Mouse (Mus musculus): ENCODE data around the gene Pon2.
"Not testable (repeated sequence)": the region's sequence is repeated elsewhere in the genome, so short reads cannot be mapped to it uniquely, and the experiment has no call there.

Pon2 gene

GRCm38 (mm10) chr6:5298092-5298554 lies at the start of gene Pon2:
Pon2 (minus strand) TSS chr6:5298455.
- DNase-seq = peak; percentile 99

DNA sequence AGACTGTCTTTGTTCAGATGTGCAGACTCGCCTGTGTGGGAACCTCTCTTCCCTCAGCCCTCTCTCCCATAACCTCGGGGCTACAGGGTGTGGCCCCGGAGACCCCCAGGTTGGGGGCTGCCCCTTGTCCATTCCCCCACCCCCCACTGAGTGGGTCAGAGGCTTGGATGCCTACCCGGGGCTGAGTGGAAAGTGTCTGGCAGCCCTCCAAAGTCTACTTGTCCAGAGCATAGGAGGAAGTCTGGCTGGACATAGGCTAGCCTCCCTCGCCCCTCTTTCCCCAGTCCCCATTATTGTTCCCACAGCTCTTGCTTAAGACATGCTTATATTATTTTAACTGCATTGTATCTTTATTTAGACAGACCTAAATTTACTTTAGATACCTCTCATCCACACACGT lies 46.0 kb upstream of the Pon2 start:
- DNase-seq = peak; percentile 73

DNA sequence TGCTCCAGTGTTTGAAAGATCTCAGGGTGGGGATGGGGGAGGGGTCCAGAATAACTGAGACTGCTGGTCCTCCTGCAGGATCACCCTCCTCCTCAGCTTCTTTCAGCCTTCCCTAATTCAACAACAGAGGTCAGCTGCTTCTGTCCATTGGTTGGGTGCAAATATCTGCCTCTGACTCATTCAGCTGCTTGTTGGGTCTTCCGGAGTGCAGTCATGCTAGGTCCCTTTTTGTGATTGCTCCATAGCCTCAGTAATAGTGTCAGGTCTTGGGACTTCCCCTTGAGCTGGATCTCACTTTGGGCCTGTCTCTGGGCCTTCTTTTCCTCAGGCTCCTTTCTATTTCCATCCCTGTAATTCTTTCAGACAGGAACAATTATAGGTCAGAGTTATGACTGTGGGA lies 41.0 kb upstream of the Pon2 start:
- DNase-seq = peak; percentile 85

DNA sequence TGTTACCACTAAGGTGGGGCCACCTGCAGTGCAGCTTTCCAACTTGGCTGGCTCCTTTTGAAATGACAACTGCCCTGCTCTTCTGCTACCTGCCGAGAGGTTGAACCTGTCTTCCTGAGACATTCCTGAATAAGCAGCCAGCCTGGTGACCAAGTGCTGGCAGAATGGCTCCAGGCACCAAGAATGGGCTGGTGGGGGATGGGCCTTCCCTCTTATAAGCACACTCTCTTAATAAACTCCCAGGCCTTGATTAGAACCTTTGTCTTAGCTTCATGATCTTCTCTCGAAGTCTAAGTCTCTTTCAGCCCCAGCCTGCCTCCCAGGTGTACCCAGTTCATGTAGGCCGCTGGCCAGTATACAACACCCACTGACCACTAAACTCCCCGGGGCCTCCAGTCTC lies 40.5 kb upstream of the Pon2 start:
- peak; percentile 61 for DNase-seq

DNA sequence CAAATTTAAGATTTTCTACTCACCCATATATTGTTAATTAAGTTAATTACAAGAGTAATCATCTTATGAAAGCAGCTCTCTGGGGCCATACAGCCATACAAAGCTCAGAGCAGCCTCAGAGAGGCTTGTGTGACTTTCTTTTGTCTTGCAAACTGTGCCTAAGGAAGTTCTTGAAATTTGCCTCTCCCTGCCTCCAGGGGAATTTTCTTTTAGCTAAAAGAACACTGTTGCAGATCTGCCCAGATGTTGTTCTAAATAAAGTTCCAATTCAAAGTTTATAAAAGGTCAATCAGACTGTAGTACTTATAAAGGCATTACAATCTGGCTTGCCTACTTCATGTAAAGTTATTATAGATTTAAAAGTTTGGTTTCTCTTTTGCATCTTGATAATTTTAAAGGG lies 37.8 kb upstream of the Pon2 start:
- not testable (repeated sequence) for DNase-seq

- DNase-seq = no peak
These were observed 35.8 kb upstream of the Pon2 start for GRCm38 (mm10) chr6:5334021-5334420.

GRCm38 (mm10) chr6:5332560-5333150 lies 34.4 kb upstream of the Pon2 start:
- DNase-seq = peak; percentile 70

- DNase-seq = no peak
These were observed 26.9 kb upstream of the Pon2 start for GRCm38 (mm10) chr6:5325122-5325521.

- DNase-seq = peak; percentile 53
These were observed 25.8 kb upstream of the Pon2 start for GRCm38 (mm10) chr6:5324101-5324500.

DNA sequence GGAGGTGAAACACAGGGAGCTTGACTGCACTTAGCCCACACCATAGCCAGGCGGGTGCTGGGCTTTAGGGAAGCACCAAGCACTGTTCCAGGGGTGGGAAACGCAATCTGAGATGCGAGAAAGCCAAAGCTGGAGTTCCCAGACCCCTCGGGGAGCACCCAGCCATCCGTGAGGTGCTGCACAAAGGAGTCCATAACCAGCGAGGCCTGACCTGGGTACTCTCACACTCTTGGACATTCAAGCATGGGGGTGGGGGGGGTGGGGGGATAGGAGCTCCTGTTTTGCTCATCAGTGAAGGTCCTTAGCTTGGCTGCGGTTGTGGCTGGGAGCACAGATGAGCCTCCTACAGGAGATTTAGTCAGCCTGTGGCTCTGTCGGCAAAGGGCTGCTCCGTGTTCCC lies 18.4 kb upstream of the Pon2 start:
- peak; percentile 81 for DNase-seq

DNA sequence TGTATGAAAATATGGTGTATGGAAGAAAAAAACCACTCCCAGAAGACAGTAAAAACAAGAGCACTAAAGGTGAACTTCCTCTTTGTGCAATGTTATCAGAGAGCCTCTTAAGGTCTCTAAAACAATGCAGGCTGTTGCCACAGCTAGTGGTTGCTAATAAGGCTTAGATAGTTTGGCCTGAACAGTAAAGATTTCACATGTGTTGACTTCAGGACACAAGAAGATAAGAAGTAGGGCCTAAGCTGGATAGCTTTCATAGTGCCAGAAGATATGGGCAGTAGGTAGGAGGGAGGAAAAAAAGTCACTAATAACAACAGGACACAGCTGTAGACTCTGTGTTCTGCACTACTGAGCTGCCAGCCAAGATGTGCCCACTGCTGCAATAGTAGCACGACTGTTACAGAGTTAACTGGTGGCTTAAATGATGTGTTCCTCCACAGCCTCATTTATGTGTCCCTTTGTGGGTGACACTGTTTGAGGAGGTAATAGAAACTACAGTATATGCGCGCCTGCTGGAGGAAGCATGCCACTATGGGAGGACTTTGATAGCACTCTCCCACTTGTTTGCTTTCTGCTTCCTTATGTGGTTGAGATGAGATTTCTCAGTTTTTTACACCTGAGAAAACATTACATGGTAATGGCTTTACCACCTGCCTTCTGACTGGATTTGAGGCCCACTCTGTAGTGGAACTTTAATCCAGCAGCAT lies 17.0 kb upstream of the Pon2 start:
- DNase-seq = peak; percentile 58

DNA sequence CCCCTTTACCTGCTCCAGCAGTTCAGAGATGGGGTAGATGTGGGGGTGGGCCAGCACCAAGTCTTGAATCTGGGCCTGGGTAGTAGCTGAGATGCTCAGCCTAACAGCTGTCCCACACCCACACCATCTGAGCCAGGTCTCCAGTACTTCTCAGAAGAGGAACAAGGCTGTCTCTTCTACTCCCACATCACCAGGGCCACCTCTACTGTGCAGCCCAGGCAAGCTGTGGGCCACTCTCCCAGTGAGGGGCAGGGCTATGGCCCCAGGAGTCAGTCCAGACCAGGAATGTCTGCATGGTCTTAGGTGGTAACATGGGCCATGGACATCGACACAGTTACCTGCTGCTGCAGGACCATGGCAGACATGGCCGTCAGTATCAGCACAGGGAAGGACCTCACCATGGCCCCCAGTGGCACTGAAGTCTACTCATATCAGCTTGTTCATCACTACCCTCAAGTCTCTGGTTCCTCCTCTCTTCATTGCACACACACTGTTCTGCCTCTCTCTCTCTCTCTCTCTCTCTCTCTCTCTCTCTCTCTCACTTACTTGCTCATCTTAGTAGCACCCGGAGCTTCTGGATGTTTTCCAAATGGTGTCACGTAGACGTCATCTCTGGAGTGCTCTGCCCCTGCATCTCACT lies 15.8 kb upstream of the Pon2 start:
- DNase-seq = peak; percentile 69

DNA sequence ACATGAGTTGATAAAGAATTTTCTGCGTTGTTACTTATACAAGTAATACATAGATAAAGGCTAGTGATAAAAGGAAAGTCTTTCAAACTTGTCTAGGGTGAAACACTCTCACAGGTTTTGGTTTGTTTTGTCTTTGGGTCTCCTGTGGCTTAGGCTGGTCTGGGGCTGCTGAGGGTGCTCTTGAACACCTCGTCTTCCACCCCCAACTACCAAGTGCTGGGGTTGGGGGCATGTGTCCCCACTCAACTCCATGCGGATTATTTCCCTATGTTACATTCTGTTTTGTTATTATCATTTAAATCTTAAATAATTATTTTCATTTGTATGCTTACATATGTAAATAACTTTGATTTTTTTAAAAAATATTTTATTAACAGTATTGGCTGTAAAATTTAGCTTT lies 12.2 kb upstream of the Pon2 start:
- DNase-seq = peak; percentile 68

DNA sequence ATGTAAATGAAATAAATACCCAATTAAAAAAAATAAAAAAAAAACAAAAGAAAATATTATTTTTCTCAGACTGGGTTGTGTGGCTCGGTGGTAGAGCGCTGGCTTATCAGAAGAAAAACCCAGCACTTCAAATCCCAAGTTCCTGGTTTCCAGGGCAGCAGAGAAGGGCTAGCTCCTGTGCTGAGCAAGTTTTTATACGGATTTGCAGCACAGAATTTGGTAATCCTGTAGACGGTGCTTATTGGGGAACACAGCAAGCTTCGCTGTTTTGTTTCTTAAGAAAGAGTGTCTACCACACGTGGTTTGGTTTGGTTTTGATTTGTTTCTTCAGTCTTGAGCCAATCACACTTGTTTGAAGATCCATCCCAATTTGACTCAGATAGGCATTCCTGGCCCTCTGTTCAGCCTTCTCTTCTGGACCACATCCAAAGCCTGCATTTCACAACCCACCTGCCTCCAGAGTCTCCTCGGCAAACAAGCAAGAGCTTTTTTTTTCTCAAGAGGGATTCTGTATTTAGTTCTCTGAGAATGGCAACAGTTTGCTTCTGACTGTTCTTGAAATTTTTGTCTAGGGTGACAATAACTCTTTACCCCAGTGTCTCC lies 11.4 kb upstream of the Pon2 start:
- DNase-seq = peak; percentile 84

- DNase-seq = peak; percentile 43
These were observed 7.7 kb upstream of the Pon2 start for GRCm38 (mm10) chr6:5305926-5306325.

DNA sequence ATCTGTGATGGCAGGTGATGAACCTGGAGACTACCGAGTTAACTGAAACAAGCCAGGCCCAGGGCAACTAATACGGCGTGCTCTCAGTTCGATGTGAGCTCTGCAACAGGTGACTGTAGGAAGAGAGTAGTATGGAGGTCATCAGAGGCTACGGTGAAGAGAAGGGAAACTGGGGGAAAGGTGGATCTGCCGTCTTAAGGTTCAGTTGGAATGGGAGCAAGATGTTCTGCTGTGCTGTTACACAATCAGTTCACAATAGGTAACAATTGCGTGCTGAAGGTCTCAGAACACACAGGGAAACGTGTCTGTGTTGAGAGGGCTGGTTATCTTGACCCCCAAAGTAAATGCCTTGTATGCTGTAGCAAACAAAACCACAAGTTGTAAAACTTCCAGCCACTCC lies 6.7 kb upstream of the Pon2 start:
- peak; percentile 55 for DNase-seq

DNA sequence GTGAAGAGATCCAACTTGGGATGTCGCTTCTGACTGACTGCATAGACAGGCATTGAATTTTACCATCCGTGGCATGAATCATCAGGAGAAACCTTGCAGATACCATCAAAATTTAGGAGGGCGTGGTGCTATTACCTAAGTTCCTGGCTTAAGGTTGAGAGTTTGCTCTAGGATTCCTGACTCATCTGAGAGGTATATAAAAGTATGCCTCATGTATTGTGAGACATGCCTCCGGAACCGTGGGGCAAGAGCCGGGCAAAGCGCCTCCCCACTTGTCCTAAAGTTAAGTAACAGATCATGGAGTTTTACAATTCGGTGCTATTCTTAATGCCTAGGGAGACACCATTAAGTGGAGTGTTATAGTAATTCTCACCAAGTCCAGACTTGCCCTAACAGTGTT lies 2.4 kb upstream of the Pon2 start:
- peak; percentile 59 for DNase-seq

- DNase-seq = peak; percentile 68
These were observed 1.3 kb upstream of the Pon2 start for GRCm38 (mm10) chr6:5299561-5299960.

DNA sequence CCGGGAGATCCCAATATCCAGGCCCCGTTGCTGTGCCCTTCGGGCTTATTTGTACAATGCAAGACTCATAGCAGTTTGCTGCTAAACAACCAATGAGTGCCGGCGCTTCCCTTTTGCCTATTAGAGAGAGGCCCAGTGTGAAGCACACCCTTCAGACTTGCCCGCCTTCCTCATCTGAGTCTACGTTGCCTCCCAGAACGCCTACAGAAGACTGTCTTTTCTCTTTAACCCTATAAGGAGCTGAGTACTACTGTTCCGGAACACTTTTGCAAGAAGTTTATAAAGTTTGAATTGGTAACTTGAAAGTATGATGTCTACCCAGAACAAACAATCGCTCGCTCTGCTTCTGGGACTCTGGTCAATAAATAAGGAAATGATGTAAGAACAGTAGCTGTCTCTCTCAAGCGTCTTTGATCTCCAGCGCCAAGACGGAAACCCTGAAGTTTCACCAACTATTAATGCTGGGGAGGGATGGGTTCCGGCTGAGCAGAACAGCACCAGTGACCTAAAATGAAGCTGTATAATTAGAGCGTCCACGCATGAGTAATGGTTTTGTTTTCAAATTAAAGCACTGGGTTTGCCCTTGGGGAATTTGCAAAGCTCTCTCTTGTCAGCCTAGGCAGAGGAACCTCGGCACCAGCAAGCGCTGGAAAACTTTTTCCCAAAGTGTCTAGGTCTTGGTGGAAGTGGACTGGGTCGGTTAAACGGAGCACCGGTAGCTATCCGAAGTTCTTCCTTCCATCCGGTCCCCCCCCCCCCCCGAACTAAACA lies 749 bp downstream of the Pon2 start:
- peak; percentile 98 for DNase-seq

DNA sequence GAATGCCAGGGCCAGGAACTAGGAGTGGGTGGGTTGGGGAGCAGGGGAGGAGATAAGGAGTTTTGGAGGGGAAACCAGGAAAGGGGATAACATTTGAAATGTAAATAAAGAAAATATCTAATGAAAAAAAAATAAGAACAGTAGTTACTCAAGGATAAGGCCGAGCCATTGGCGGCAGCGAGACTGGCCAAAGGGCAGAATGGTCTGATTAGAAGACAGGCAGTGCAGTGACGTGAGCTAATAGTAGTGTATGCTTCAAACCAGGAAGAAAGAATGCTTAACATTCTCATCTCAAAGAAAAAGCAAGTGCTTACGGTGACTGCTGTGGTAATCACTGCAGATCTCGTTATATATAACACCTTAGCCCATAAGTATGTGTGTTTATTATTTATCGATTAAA lies 2.2 kb downstream of the Pon2 start:
- no peak for DNase-seq

DNA sequence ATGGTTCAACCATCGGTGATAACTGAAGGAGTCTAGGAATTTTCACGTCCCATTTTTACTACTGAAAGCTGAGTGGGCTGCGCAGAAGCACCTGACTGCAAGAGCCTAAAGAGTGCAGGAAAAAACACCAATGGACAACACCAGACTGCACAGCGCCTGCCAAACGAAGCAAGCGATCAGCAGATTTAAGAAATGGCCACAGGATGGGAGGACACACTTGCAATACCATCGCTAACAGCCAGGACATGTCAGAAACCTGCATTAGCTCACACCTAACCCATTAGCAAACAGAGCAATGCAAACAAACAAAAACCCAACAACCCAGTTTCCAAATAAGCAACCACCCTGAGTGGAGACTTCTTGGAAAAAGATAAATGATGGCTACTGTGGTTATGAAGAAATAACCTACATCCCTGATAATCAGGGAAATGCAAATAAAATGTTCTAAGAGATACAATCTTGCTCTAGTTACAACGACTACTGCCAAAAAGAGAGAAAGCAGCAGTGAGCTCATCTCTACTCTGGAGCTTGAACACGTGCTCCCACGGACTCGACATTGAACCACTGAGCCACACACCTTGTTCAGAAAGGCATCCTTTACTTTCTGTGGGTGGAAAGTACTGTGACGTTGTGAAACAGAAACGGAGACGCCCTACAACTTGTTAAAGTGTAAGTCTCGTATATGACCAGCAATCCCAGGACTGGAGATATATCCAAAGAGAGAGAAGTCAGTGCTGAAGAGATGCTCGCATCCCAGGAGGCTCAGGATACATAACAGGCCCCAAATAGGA lies 3.4 kb downstream of the Pon2 start:
- peak; percentile 79 for DNase-seq

- peak; percentile 91 for DNase-seq
These were observed 5.4 kb downstream of the Pon2 start for GRCm38 (mm10) chr6:5292841-5293240.
